Mouse (Mus musculus) ES-E14 (cell line): ENCODE measurements around the gene Cbfa2t3. TPM values are rescaled to one million over a fixed set of nuclear protein-coding genes. Genes with fewer than 3 reads are reported as not detected.
A peak's percentile ranks its signal among the peaks of the same experiment; 100 is the strongest.

Experiments
- DNase-seq: peaks from one replicate; pipeline ENCODE4 v3.0.0-alpha.2; 2013; ENCODE audit warnings: low read depth, low spot score
- H3K27ac ChIP-seq: 2 replicates; pipeline ENCODE4 v1.5.1; 2012; ENCODE audit warnings: low read depth, mild to moderate bottlenecking, low read length, moderate library complexity, mixed read lengths; ENCODE audit not compliant: poor library complexity, insufficient read depth, severe bottlenecking
- H3K36me3 ChIP-seq: 2 replicates; pipeline ENCODE4 v1.6.1; 2012; ENCODE audit warnings: mild to moderate bottlenecking, low read length, moderate library complexity, mixed read lengths; ENCODE audit not compliant: control insufficient read depth, poor library complexity, insufficient read depth, severe bottlenecking
- H3K4me1 ChIP-seq, 2 experiments: fragments of 150-350 bp in 1 of 2; sonication (generic) in 1 of 2; 2 replicates each; pipeline ENCODE4 v1.6.1; 2012; ENCODE audit warnings: low read length in 2 of 2, mild to moderate bottlenecking in 1 of 2, mixed read lengths in 1 of 2; ENCODE audit not compliant: control insufficient read depth in 2 of 2, insufficient read depth in 2 of 2, poor library complexity in 1 of 2
- H3K4me3 ChIP-seq, 2 experiments: fragments of 150-350 bp in 1 of 2; sonication (generic) in 1 of 2; 2 replicates each; pipeline ENCODE4 v1.5.1; 2012; ENCODE audit warnings: low read length in 2 of 2, low read depth in 1 of 2, mild to moderate bottlenecking in 1 of 2, mixed read lengths in 1 of 2; ENCODE audit not compliant: insufficient read depth in 1 of 2, poor library complexity in 1 of 2, severe bottlenecking in 1 of 2
- H3K9ac ChIP-seq: 2 replicates; pipeline ENCODE4 v1.6.1; 2012; ENCODE audit warnings: low read depth, mild to moderate bottlenecking, low read length, mixed read lengths; ENCODE audit not compliant: poor library complexity, insufficient read depth, severe bottlenecking
- H3K9me3 ChIP-seq: fragments of 150-350 bp; sonication (generic); 2 replicates; pipeline ENCODE4 v1.6.1; 2012; ENCODE audit warnings: low read depth, mild to moderate bottlenecking, low read length; ENCODE audit not compliant: control insufficient read depth, insufficient read depth
- CHD2 ChIP-seq: IDR thresholded peaks from 2 replicates; pipeline ENCODE4 v1.6.1; 2014; ENCODE audit warnings: mild to moderate bottlenecking, low read depth, low read length, inconsistent platforms
- HCFC1 ChIP-seq: IDR thresholded peaks from 2 replicates; pipeline ENCODE4 v1.6.1; 2012; ENCODE audit warnings: low read length, inconsistent platforms, borderline replicate concordance; ENCODE audit not compliant: insufficient read depth
- MAFK ChIP-seq: IDR thresholded peaks from 2 replicates; pipeline ENCODE4 v1.6.1; 2014; ENCODE audit warnings: mild to moderate bottlenecking, low read depth, low read length, inconsistent platforms; ENCODE audit not compliant: insufficient read depth
- ZC3H11A ChIP-seq: IDR thresholded peaks from 2 replicates; pipeline ENCODE4 v1.6.1; 2012; ENCODE audit warnings: low read depth, mild to moderate bottlenecking, inconsistent platforms, low read length, borderline replicate concordance
- ZNF384 ChIP-seq: IDR thresholded peaks from 2 replicates; pipeline ENCODE4 v1.6.1; 2012; ENCODE audit warnings: low read depth, low read length, inconsistent platforms
- in situ Hi-C, 2 experiments: fragments of 600-800 bp; cut with MboI; formaldehyde crosslinking; loops; one replicate each; pipeline ENCODE4 v1.15.1; 2025; ENCODE audit warnings: low sequenced_read_pairs in 2 of 2, inconsistent platforms in 1 of 2; ENCODE audit not compliant: unreplicated experiment in 2 of 2
- total RNA-seq: library from RNA; depleted of rRNA; stranded (reverse); fragments of 300-350 nt; gene quantifications from 2 replicates; pipeline ENCODE4 v1.2.3, GENCODE M21; 2012; rRNA removed

Cbfa2t3 gene
- total RNA-seq: 0.26 and 0.36 TPM in 2 replicates

GRCm38 (mm10) chr8:122699005-122699492 is at the start of gene Cbfa2t3:
Gene Cbfa2t3, minus strand, starts transcription at chr8:122699109.
- no peak within 1 kb of the TSS for H3K27ac ChIP-seq
- H3K36me3 ChIP-seq: no peaks in the 10 kb centered on the region
- H3K4me3 ChIP-seq: peak within 1 kb of the TSS in 1 of 2 experiments; percentile 13; a peak in 2 of 4 replicates
- in situ Hi-C loops: no loop called here
- no peaks in the 10 kb centered on the region for H3K9me3 ChIP-seq
- peak within 1 kb of the TSS; percentile 2 for H3K9ac ChIP-seq
- peaks cover 0 to 8% of the 10 kb centered on the region in 2 experiments; a peak in 1 of 4 replicates for H3K4me1 ChIP-seq
- DNase-seq: no peak
- TF ChIP-seq ZC3H11A: no peak
- no peak for TF ChIP-seq MAFK
- TF ChIP-seq ZNF384: no peak
- no peak for TF ChIP-seq CHD2
- no peak for TF ChIP-seq HCFC1

DNA sequence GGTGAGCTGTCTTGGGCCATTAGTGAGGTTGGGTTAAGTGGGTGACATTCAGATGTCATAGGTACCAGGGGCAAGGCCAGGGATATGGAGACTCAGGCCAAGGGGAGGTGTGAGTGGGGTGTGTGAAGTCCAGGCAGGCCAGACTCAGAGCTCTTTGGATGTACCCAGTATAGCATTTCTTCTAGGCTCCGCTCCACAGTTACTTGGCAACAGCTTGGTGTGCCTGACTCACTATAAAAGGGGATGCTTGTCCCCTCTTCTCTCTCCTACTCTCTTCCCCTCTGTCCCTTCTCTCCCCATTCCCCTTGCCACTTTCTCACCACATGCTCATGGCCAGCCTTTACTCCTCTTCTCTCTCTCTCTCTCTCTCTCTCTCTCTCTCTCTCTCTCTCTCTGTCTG is 48.9 kb upstream of the Cbfa2t3 start:
- no peak overlapping the region for H3K9ac ChIP-seq
- peaks cover 0 to 4% of the 10 kb centered on the region in 2 experiments; a peak in 1 of 4 replicates for H3K4me1 ChIP-seq
- H3K36me3 ChIP-seq: no peaks in the 10 kb centered on the region
- in situ Hi-C loops: no loop called here
- H3K27ac ChIP-seq: no peak overlapping the region
- no peak overlapping the region for H3K4me3 ChIP-seq
- H3K9me3 ChIP-seq: no peaks in the 10 kb centered on the region
- TF ChIP-seq HCFC1: no peak
- no peak for TF ChIP-seq CHD2
- no peak for TF ChIP-seq ZNF384
- TF ChIP-seq ZC3H11A: no peak
- no peak for TF ChIP-seq MAFK
- no peak for DNase-seq

- H3K4me1 ChIP-seq: peaks cover 0 to 4% of the 10 kb centered on the region in 2 experiments; a peak in 1 of 4 replicates
- no peaks in the 10 kb centered on the region for H3K9me3 ChIP-seq
- no peak for DNase-seq
- TF ChIP-seq ZC3H11A (no peak), ZNF384 (no peak), MAFK (no peak), HCFC1 (no peak), CHD2 (no peak)
- H3K36me3 ChIP-seq: no peaks in the 10 kb centered on the region
- H3K4me3 ChIP-seq: no peak overlapping the region
- in situ Hi-C loops: no loop called here
- H3K27ac ChIP-seq: no peak overlapping the region
- no peak overlapping the region for H3K9ac ChIP-seq
Measured at GRCm38 (mm10) chr8:122746439-122746838, 47.5 kb upstream of the Cbfa2t3 start.

DNA sequence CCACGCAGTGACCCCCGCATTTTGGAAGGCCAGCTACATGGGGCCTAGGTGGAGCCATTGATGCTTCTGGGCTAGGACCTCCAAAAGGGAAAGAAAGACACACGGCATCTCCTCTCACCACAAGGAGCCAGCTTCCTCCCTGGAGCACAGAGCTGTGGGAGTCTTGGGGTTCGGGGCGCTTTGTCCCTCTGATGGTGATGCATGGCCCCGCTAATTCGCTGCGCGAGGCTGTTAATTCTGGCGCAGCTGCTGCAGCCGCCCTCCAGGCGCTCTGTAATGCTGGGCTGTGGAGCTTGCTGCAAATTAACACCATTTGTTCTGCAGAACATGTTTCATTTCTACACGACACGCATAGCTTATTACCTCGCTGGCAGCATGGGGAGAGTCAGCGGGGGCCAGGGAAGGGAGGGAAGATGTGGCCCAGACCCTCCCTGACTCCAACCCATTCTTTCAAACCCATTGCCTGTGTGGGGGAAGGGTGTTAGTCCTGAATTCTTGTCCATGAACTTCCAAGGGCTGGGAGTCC is 46.9 kb upstream of the Cbfa2t3 start:
- Histone ChIP-seq H3K36me3 (no peaks in the 10 kb centered on the region), H3K27ac (no peak overlapping the region), H3K4me3 (no peak overlapping the region), H3K9me3 (no peaks in the 10 kb centered on the region), H3K9ac (no peak overlapping the region), H3K4me1 (peaks cover 0 to 4% of the 10 kb centered on the region in 2 experiments; a peak in 1 of 4 replicates)
- no peak for TF ChIP-seq CHD2
- TF ChIP-seq HCFC1: no peak
- TF ChIP-seq MAFK: no peak
- TF ChIP-seq ZC3H11A: no peak
- no peak for TF ChIP-seq ZNF384
- DNase-seq: no peak
- in situ Hi-C loops: no loop called here
